Mouse (Mus musculus): ENCODE results near the gene Dhrs7.
"Not testable (repeated sequence)": the region's sequence is repeated elsewhere in the genome, so short reads cannot be mapped to it uniquely, and the experiment has no call there.

The Dhrs7 gene

DNA sequence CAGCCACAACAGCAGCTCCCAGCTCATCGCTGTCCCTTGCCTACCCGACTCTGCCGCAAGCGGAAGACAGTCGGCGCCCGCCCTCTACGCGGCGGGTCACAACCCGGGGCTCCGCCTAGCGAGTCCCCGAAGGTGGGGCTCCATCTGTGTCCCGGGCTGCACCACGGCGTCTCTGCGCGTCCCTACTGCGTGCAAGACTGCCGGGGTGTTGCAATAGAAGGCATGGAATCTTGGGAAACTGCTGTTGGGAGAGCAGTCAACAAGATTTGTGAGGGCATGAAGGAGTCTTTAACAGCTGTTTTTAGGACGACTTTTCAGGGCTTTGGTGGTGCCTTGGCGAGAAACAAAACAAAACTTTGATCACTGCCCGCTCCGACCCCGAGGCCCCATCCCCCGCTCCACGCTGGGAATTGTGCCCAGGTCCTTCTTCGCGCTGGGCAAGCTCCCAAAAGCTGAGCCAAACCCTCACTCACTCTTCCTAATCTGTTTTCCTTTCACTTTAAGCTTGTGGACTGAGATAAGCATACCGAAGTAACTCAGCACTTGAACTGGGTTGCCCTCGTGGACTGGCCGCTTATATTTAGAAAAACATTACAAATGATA, at the start of gene Dhrs7:
Dhrs7 (minus strand) TSS at position 175 of the 603 bp plus-strand sequence.
- peak; percentile 82 to 88 for DNase-seq

DNA sequence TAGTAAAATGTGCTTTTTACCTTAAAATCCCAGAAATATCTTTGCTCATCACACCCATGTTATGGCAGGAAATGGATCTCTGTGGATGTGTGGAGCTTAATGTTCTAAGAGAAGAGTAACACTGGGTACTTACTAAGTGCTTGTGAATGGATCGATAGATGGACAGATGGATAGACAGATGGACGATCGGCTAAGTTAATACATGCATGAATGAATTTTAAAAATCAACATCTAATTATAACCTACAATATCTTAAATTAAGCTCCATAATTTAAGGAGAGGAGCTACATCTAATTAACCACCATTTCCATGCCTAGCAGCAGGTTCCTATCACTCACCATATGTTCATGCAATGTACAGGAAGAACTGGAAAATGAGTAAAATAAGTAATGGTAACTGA, 45.3 kb upstream of the Dhrs7 start:
- no peak for DNase-seq

DNA sequence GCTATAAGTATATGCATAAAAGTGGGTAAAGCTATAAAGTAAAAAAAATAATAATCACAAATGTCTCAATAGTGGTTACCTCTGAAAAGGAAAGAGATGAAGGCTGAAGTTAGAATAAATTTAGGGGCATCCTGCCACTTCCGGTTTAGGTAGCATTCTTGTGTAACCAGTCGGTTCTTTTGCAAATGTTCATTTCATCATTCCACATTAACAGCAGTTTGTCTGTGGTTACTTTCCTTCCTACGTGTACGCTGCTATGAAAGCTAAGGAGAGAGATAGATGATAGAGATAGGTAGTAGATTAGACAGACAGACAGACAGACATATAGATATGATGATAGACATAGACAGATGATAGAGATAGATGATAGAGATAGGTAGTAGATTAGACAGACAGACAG, 39.4 kb upstream of the Dhrs7 start:
- no peak for DNase-seq

DNA sequence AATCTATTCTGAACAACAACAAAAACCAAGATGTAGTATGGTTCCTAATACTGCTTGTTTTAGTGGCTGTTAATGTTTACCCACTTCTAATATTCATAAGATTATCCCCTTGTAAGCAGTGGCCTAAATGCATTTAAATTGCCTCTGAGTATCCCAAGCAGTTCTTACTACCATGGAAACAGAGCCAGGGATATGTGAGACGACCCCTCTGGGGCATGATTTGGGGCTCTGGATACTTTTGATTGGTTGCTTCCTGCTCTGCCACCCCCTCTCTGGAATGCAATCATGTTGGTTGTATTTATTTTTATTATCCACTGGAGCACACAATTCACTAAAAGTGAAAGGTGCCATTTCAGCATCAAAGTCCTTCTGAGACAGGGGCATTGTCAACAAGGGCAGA, 35.3 kb upstream of the Dhrs7 start:
- DNase-seq: no peak

DNA sequence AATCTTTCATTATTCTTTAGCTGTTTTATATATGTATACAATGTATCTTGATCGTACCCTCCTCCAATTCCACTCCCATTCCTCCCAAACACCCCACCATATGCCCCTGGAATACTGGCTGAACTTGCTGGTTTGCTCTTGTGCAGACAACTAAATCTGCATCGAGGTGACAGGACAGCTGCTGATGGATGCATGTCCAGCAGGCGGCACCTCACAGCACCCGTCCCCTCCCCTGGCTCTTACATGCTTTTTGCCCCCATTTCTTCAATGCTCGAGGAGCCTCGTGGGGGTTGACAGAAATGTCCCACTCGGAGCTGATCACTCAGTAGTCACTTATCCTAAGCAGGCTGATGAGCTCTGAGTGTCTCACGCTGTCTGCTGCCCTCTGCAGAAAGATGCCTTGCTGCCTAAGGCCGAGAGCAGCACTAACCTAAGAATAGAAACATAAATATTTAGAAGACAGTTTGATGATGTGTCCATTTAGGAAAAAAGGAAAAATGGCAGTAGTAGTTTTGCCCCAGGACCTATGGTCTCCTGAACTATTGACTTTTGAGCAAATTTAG, 30.3 kb upstream of the Dhrs7 start:
- peak; percentile 9 to 32 for DNase-seq

DNA sequence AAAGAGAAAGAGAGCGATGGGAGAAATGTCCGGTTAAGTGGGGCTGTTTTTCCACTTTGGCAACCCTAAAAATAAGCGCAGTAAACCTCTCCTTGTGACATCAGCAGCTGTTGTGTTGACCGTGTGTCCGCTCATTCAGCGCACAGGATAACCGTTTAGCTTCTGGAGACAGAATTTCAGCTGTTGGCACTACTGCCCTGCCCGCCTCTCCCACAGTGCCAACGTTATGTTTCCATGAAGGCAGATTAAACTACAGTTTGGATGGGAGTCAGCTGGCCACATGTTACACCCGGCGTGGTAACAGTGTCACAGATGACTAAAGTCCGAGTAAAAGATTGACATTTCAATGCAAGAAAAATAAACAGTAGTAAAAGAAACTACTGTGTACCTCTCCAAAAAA, 29.7 kb upstream of the Dhrs7 start:
- peak; percentile 4 to 16 for DNase-seq

DNA sequence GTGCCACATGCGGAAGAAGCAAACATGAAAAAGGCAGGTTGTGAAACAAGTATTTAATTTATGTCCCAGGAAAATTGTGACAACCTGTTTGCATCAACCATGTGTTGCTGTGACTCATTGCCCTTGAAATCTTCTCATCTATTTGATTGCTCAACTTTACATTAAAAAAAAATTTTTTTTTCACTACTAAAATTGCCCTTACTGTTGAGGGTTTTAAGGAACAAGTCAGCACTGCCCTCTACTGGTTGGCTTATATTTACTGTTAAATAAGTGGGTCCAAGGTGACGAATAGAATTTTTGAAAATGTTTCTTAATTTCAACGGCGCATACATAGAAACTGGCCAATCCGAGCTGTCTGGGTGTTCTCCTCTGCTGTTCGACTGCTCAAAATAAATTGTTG, 29.2 kb upstream of the Dhrs7 start:
- DNase-seq: peak in 1 of 2 experiments; percentile 14

DNA sequence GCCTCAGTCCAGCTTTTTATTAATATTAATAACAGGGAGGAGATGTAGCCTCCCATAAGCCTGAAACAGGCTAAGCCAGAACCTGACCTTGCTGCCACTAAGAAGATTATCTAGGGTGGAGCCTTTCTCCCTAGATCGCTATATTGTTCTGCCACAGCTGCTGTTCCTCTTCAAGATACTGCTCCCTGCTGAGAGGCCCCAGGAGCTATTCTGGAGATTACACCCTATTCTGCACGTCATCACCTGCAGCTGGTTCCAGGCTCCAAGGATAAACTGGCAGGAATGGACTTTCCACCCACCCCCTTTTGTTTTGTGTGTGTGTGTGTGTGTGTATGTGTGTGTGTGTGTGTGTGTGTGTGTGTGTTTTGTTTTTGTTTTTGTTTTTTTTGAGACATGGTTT, 23.6 kb upstream of the Dhrs7 start:
- not testable (repeated sequence) for DNase-seq

DNA sequence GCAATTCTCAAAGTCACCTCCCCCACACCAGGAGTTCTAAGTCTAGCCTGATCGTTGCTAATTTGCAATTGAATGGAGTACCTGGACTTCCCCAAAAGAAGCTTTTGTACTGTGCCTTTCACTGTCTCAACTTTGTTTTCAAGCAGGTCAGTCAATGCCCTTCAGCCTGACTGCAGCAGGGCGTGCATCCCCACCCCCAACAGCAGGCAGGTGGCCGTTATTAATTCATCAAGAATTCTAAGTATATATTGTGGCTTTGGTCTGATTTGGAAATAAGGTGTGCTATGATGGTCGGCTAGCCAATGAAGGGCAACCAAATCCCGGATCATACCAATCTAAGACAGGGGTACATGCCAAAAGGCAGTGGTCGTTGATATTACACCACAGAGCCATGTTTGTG, 23.0 kb upstream of the Dhrs7 start:
- not testable (repeated sequence) for DNase-seq

DNA sequence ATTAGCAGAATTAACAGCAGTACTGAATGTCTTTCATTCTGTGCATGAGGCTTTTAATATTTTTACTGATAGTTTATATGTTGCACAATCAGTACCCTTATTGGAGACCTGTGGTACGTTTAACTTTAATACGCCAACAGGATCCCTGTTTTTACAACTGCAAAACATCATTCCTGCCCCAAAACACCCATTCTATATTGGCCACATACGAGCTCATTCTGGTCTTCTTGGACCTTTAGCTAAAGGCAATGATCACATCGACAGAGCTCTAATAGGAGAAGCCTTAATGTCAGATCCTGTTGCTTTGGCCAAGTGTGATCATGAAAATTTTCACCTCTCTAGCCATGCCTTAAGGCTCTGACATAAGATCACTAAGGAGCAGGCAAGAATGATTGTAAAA, 21.9 kb upstream of the Dhrs7 start:
- not testable (repeated sequence) for DNase-seq

DNA sequence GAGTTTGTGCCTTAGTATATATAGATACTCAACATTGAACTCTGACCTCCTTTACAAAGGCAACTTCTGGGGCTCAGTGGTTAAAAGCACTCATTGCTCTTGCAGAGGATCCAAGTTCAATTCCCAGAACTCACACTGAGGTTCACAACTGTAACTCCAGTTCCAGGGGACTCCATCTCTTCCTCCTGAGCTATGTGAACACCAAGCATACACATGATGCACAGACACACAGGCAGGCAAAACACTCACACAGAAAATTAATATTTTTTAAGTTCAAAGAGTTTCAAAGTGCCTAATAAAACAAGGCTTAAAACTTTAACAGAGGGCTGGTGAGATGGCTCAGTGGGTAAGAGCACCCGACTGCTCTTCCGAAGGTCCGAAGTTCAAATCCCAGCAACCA, 18.9 kb upstream of the Dhrs7 start:
- no peak for DNase-seq

DNA sequence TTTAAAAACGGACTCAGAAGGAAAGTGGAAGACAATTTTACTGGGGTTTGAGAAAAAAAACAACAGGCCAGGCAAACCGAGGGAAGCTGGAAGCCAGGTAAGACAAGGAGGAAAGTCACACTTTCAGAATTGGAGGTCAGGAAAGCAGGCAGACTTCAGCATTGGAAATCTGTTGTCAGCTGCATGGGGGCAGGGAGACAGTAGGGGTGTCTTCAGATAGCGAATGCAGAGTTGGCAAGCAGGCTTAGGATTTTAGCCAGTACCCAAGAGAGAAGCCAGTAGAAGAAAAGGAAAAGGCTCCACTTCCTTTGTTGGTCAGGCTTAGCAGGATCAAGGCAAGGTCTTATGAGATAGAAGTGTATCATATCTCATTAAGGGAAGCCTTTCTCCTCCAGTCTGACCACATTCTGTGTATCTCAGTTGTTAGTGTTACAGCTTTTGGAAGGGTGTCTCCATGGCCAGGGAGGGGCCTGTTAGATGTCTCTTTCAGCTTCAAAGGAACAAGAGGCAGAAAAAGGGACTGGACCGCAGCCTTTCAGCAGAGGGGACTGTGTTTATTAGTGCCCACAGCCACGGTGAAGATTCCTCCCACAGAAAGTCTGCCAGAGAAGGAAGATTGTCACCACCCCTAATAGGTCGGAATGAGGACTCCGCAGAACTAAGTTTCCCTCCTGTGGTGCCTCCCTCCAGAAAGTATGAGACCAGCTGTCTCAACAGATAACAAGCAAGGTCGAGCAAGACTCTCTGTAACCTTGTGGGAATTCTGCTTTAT, 18.0 kb upstream of the Dhrs7 start:
- DNase-seq: no peak

DNA sequence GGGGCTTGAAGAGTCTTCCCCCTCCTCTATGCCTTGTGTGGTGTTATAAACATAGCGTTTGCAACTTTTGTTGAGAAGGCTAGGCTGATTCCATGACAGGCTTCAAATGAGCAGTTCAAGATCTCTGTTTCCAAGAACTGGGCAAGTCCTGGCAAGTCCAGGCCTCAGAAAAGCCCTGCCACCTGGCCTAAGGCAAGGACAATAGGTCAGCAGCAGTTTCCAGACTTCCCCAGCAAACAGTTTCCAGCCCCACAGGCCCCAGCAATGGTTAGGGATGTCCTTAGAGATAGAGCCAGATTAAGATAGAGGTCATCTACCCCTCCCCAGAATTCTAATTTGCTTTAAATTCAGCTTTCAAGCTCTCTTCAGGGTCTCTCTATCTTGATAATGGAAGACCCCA, 17.2 kb upstream of the Dhrs7 start:
- no peak for DNase-seq

DNA sequence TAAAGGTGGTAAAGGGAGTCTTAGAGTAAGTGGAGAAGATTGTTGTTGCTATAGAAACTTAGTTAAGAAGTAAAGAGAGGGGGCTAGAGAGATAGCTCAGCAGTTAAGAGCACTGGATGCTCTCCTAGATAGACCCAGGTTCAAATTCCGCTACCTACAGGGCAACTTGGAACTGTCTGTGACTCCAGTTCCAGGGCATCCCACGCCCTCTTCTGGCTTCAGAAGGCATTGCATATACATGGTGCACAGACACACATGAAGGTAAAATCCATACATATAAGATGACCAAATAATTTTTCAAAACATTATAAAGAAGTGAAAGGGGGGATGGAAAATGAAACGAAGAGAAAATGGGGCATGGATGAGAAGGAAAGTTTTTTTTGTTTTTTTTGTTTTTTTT, 14.9 kb upstream of the Dhrs7 start:
- no peak for DNase-seq

DNA sequence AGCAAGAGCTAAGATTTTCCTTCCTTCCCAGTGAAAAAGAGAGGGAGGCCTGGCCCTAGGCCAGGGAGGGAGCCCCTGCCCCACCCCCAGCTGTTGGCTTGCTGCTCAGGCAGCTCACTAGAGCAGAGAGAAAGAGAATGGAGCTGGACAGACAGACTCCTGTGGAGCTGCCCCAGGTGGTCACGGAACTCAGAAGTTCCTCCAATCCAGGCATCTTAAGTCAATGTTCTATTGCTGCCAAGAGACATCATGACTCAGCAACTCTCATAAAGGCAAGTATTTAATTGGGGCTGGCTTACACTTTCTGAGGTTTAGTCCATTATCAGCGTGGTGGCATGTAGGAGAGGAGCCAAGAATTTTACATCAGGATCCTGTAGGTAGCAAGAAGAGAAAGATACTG, 10.1 kb upstream of the Dhrs7 start:
- no peak for DNase-seq

DNA sequence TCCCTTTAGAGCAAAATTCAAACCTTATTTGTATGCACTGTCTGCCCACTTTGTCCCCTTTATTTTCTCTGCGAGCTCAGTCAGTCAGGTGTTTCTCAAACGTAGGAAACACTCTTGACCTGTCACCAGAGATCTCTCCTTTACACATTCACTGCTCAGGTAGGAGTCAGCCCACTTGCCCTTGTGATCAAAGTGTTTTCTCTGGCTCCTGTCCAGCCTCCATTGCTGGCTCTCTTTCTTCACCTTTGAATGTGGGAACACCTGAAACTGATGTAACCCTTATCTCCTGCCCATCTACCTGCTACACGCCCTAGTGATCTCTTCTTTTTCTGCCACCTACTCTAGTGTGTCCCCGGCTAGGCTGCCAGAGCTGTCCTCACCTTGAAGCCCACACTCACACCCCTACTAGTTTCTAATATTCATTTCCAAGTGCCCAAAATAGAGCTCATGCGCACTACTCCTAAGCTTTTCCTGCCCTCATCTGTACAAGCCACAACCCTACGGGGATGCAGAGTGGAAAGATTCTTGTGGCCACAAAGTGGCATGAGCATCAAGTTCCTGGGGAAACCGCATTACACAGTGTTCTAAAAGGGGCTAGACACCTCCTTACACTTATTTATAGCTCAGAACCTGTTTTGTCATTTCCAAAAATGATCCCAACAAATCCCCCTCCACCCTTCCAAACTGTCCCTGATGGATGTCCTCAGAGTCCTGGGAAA, 9.5 kb upstream of the Dhrs7 start:
- DNase-seq: no peak

DNA sequence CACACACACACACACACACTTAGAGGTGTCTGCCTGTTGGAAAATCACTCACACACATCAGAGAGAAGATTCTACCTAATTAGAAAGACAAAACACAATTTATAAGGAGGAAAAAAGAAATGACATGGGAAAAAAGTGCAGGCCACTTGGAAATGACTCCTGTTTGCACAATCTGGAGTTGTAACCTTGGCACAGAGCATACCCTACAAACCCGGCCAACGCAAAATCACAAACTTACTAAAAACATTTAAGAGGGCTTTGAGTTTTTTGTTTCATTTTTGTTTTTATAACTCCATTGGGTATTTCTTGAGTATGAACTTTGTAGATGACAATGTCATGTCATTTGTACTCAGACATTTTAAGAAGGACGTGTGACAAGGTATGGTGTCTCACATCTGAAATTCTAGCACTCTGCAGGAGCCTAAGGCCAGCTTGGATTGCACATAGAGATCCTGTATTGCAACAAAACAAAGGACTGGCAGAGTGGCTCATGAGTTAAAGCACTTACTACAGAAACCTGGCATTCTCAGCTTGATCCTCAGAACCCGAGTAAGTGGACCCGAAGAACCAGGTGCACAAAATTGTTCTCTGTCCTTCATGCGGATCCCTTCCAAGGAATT, 6.9 kb upstream of the Dhrs7 start:
- no peak for DNase-seq

DNA sequence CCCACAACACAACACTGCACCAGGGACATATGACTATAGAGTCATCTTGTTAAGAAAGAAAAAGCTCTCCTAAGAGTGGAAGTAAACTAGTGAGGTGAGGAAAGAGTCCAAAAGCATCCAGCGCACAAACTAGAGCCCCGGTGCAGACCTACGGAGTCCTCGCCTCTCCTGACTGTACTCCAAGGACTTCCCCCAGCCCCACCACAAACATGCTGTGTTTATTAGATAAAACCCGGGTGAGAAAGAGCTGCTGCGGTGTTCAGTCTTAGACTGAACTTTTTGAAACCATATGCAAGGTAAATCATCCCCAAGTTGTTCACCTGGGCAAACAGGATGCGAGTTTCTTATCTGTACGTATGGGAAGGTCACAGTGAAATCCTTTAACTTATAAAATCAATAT, 6.2 kb upstream of the Dhrs7 start:
- no peak for DNase-seq

DNA sequence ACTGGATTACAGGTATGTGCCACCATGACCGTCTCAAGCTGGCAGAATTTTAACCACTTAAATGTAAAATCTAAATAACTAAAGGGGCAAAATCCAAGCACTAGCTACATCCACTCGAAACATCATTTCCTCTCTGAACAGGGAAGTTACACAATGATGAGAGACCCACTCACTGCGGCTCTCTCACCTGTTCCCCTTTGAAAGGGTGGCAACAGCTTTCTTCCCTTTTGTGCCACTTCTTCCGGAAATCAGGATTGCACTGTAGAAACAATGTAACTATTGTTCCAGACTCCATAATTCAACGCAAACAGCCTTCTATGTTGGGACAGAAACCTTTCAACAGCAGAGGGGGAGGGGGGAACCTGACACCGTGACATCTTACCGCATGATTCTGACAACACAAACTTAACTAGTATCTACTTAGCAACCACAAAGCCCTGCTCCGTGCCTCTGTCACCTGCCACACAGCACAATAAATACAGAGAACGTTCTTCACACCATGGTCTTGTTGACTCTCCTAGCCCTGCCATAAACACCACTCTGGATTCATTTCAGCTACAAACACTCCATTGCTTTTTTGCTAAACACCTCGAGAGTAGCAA, 3.3 kb upstream of the Dhrs7 start:
- no peak for DNase-seq

DNA sequence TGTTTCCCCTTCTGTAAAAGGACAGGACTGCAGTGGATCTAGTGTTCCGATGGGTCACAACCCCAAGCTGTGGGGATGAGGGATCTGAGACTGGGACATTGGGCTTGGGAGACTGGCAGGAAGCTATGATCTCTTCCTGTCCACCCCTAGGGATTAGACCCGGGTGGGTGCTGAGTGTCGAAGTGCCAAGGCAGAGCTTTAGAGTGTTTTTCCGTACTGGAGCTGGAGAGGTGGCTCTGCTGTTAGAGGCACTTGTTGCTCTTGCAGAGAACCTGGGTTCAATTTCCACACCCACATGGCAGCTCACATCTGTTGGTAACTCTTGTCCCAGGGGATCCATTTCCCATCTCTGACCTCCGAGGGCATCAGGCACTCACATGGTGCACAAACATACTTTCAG, 1.3 kb upstream of the Dhrs7 start:
- no peak for DNase-seq

DNA sequence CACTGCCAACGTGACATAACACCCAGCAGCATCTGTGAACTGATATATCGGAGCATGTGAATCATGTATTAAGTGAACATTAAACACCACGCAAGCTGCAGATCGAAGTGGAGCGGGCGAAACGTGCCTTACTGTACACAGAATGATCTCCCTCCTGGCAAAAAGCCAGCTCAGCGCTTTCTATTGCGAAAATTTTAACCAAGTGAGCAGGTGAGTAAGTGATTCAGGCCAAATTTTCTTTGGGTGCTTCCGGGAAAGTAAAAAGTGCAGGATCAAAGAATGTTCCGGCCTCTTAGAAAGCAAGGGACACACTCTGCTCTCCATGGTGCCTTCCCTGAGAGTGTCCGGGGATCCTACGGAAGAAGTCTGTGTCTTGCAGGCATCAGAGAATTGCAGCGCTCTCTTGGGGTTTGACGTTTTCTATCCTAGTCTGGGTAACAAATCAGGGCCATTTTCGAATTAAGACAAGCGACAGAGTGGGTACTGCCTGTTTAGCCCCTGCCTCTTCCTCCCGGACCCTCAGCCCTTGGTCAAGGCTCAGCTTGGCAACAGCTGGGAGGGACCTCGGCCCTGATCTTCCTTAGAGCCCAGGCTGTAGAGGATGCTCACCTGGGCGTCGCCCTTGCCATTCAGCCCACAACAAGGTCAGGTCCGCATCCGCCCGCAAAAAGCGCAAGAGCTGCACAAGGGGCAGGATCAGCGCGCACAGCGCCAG, 532 bp downstream of the Dhrs7 start:
- peak; percentile 22 to 47 for DNase-seq

DNA sequence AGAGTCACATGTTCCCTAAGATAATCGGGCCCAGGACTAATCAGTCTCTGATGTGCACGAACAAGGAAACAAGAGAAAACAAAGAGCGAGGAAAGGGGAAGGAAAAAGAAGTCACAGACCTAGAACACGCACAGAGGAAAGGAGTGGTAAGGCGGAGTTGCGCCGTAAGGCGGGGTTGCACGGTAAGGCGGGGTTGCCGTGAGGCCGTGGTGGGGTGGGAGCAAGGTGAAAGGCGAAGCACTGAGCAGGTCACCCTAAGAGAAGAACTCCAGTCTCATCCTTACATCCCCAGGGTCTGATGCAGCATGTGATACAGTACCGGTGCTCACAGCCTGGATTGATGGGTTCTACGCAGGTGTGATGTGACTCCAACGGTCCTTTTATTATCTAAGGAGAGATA, 8.9 kb downstream of the Dhrs7 start:
- no peak for DNase-seq
